Mouse (Mus musculus): ENCODE data around the gene Tsc1. TPM values are rescaled to one million over a fixed set of nuclear protein-coding genes. Genes with fewer than 3 reads are reported as not detected.
A peak's percentile ranks its signal among the peaks of the same experiment; 100 is the strongest.

The Tsc1 gene
- total and polyA plus RNA-seq, 3 experiments = 8.0 to 16.4 TPM; not detected in 1

- TF ChIP-seq KAT2A (conservative IDR thresholded peaks at IDR 0.05; ENCODE audit: low read depth, low read length) (peak; percentile 95), ZC3H11A (IDR thresholded peaks at IDR 0.05; ENCODE audit: low read depth, low read length) (no peak), E2F4 (IDR thresholded peaks at IDR 0.05; ENCODE audit: borderline replicate concordance, low read depth, low read length) (0 out of 2 replicates have a peak, but pooled peaks have one; percentile 12), MXI1 (IDR thresholded peaks at IDR 0.05; ENCODE audit: low read depth, low read length) (peak; percentile 98), CHD2 (IDR thresholded peaks at IDR 0.05; ENCODE audit: low read length) (peak; percentile 71), GATA1 (IDR thresholded peaks at IDR 0.05; ENCODE audit: low read depth, low read length) (no peak)
Measured at GRCm38 (mm10) chr2:28640461-28641424, at the start of gene Tsc1 (continued).

GRCm38 (mm10) chr2:28591479-28591878 is 49.5 kb upstream of the Tsc1 start:
- no peak overlapping the region for H3K27ac ChIP-seq (ENCODE audit: control insufficient read depth, low read depth, low read length)
- H3K79me2 ChIP-seq (ENCODE audit: control insufficient read depth, insufficient read depth, low read length, poor library complexity) = no peaks in the 10 kb centered on the region
- H3K4me1 ChIP-seq (ENCODE audit: control insufficient read depth in 1 of 2, insufficient read depth in 2 of 2, low read length in 2 of 2) = peaks cover 5 to 21% of the 10 kb centered on the region in 2 experiments; a peak in 3 of 4 replicates
- peaks cover 0 to 15% of the 10 kb centered on the region in 2 experiments; a peak in 2 of 4 replicates for H3K36me3 ChIP-seq (ENCODE audit: control insufficient read depth in 1 of 2, insufficient read depth in 2 of 2, low read length in 2 of 2)
- no peak overlapping the region for H3K4me3 ChIP-seq (ENCODE audit: control insufficient read depth in 1 of 2, insufficient read depth in 1 of 2, low read depth in 2 of 2, low read length in 2 of 2)
- peak; percentile 50 for DNase-seq (ENCODE audit: low read depth, low spot score)
- H3K9ac ChIP-seq (ENCODE audit: control insufficient read depth, low read depth, low read length, poor library complexity, severe bottlenecking) = no peak overlapping the region
- no peaks in the 10 kb centered on the region for H3K9me3 ChIP-seq (replicated peaks; ENCODE audit: insufficient read depth, low read length)
- no peaks in the 10 kb centered on the region for H3K27me3 ChIP-seq (ENCODE audit: control insufficient read depth in 1 of 2, insufficient read depth in 2 of 2, low read length in 2 of 2)
- TF ChIP-seq ZMIZ1 (IDR thresholded peaks at IDR 0.05; ENCODE audit: low read depth, low read length) = no peak
- peak; percentile 99 for TF ChIP-seq RCOR1 (IDR thresholded peaks at IDR 0.05; ENCODE audit: low read depth, low read length)
- TF ChIP-seq HCFC1 (IDR thresholded peaks at IDR 0.05; ENCODE audit: low read depth, low read length) = no peak
- no peak for TF ChIP-seq CTCF (IDR thresholded peaks at IDR 0.05 in 2 of 3, conservative IDR thresholded peaks at IDR 0.05 in 1 of 3; ENCODE audit: control insufficient read depth in 1 of 3, insufficient read depth in 1 of 3, low read depth in 2 of 3, low read length in 3 of 3, poor library complexity in 1 of 3, severe bottlenecking in 1 of 3)
- TF ChIP-seq SIN3A (IDR thresholded peaks at IDR 0.05; ENCODE audit: low read length) = no peak
- peak; percentile 45 for TF ChIP-seq TAL1 (IDR thresholded peaks at IDR 0.05; ENCODE audit: low read length)
- peak in 1 of 2 experiments; percentile 49; a peak in 2 of 4 replicates for TF ChIP-seq EP300 (IDR thresholded peaks at IDR 0.05; ENCODE audit: low read depth in 1 of 2, low read length in 2 of 2)
- TF ChIP-seq MAZ (IDR thresholded peaks at IDR 0.05; ENCODE audit: low read depth, low read length) = no peak
- TF ChIP-seq NRF1 (IDR thresholded peaks at IDR 0.05; ENCODE audit: insufficient read depth, low read depth, low read length, poor library complexity, severe bottlenecking) = no peak
- no peak for TF ChIP-seq CHD2 (IDR thresholded peaks at IDR 0.05; ENCODE audit: low read length)
- no peak for TF ChIP-seq TCF12 (IDR thresholded peaks at IDR 0.05; ENCODE audit: low read depth, low read length)
- TF ChIP-seq UBTF (IDR thresholded peaks at IDR 0.05; ENCODE audit: borderline replicate concordance, insufficient read depth, low read depth, low read length) = no peak
- no peak for TF ChIP-seq NELFE (IDR thresholded peaks at IDR 0.05; ENCODE audit: low read depth, low read length)
- no peak for TF ChIP-seq USF1 (IDR thresholded peaks at IDR 0.05; ENCODE audit: low read depth, low read length)
- TF ChIP-seq ZKSCAN1 (IDR thresholded peaks at IDR 0.05; ENCODE audit: low read depth, low read length) = no peak
- TF ChIP-seq TBP (IDR thresholded peaks at IDR 0.05; ENCODE audit: low read depth, low read length) = no peak
- TF ChIP-seq JUND (IDR thresholded peaks at IDR 0.05; ENCODE audit: low read depth, low read length) = no peak
- TF ChIP-seq USF2 (IDR thresholded peaks at IDR 0.05; ENCODE audit: borderline replicate concordance in 1 of 2, insufficient read depth in 1 of 2, low read depth in 1 of 2, low read length in 2 of 2) = no peak
- no peak for TF ChIP-seq MYB (IDR thresholded peaks at IDR 0.05; ENCODE audit: low read depth, low read length)
- TF ChIP-seq ZC3H11A (IDR thresholded peaks at IDR 0.05; ENCODE audit: low read depth, low read length) = no peak

All from MEL (cell line).